23 mouse cellular contexts compared by ENCODE assay signal in genomic region chr12:117884627-117885026, GRCm38 (mm10).
DNase-seq lines count a peak whose midpoint lies in the region; ATAC-seq and TF ChIP-seq lines count a peak whose summit lies in the region.
"Had no signal": no experiment of that assay in that cellular context is flagged by ENCODE, and none has a peak within 500 bp of the region (broad histone marks: within the 10 kb centered on the region; RNA-seq: fewer than 3 reads in every experiment).

No protein-coding gene starts in this region.

- H3K36me3 ChIP-seq in heart, embryonic 11.5 days (ENCODE audit: control insufficient read depth, insufficient read depth, low read length) = no peaks in the 10 kb centered on the region
- H3K36me3 ChIP-seq in kidney, adult 2 months (ENCODE audit: control insufficient read depth, insufficient read depth, low read length) = no peaks in the 10 kb centered on the region
- peaks cover 4% of the 10 kb centered on the region for H3K36me3 ChIP-seq in kidney, embryonic 16.5 days (ENCODE audit: insufficient read depth, low read length)
- no peaks in the 10 kb centered on the region; a peak in 2 of 4 replicates for H3K36me3 ChIP-seq in MEL (ENCODE audit: control insufficient read depth in 1 of 2, insufficient read depth in 2 of 2, low read length in 2 of 2)
- H3K36me3 ChIP-seq in forebrain, embryonic 13.5 days (ENCODE audit: poor library complexity, severe bottlenecking) = 0 out of 2 replicates have a peak, but pooled peaks cover 11% of the 10 kb centered on the region

- no peak overlapping the region for H3K27ac ChIP-seq in heart, embryonic 11.5 days (ENCODE audit: low read depth, low read length)
- no peak overlapping the region for H3K27ac ChIP-seq in kidney, adult 2 months (ENCODE audit: insufficient read depth, low read depth, low read length)
- no peak overlapping the region for H3K27ac ChIP-seq in kidney, embryonic 16.5 days (ENCODE audit: low read length)
- no peak overlapping the region for H3K27ac ChIP-seq in MEL (ENCODE audit: control insufficient read depth, low read depth, low read length)
- H3K27ac ChIP-seq in forebrain, embryonic 13.5 days = no peak overlapping the region
- H3K27ac ChIP-seq: embryonic facial prominence, embryonic 10.5 days; embryonic facial prominence, embryonic 12.5 days had no signal

- no peak overlapping the region for H3K4me2 ChIP-seq in heart, embryonic 11.5 days
- no peak overlapping the region for H3K4me2 ChIP-seq in kidney, embryonic 16.5 days (replicated peaks; ENCODE audit: low read depth, low read length)
- H3K4me2 ChIP-seq in forebrain, embryonic 13.5 days = no peak overlapping the region
- H3K4me2 ChIP-seq: embryonic facial prominence, embryonic 12.5 days had no signal

- TF ChIP-seq EP300 in MEL (IDR thresholded peaks at IDR 0.05; ENCODE audit: low read depth in 1 of 2, low read length in 2 of 2) = no peak

- H3K4me3 ChIP-seq in heart, embryonic 11.5 days (ENCODE audit: low read depth, low read length) = no peak overlapping the region
- H3K4me3 ChIP-seq in kidney, adult 2 months (ENCODE audit: insufficient read depth, low read depth, low read length) = no peak overlapping the region
- H3K4me3 ChIP-seq in kidney, embryonic 16.5 days (ENCODE audit: low read length) = no peak overlapping the region
- H3K4me3 ChIP-seq in MEL (ENCODE audit: control insufficient read depth in 1 of 2, insufficient read depth in 1 of 2, low read depth in 2 of 2, low read length in 2 of 2) = no peak overlapping the region
- H3K4me3 ChIP-seq in forebrain, embryonic 13.5 days = no peak overlapping the region
- H3K4me3 ChIP-seq: embryonic facial prominence, embryonic 10.5 days; embryonic facial prominence, embryonic 12.5 days had no signal

- no peak for TF ChIP-seq CTCF in kidney, adult 2 months (conservative IDR thresholded peaks at IDR 0.05; ENCODE audit: insufficient read depth, insufficient read length, low read depth, low read length)
- no peak for TF ChIP-seq CTCF in MEL (IDR thresholded peaks at IDR 0.05 in 2 of 3, conservative IDR thresholded peaks at IDR 0.05 in 1 of 3; ENCODE audit: control insufficient read depth in 1 of 3, insufficient read depth in 1 of 3, low read depth in 2 of 3, low read length in 3 of 3, poor library complexity in 1 of 3, severe bottlenecking in 1 of 3)

- no peaks in the 10 kb centered on the region for H3K9me3 ChIP-seq in heart, embryonic 11.5 days (replicated peaks; ENCODE audit: control insufficient read depth, low read length)
- H3K9me3 ChIP-seq in kidney, embryonic 16.5 days (ENCODE audit: low read length) = no peaks in the 10 kb centered on the region
- no peaks in the 10 kb centered on the region for H3K9me3 ChIP-seq in MEL (replicated peaks; ENCODE audit: insufficient read depth, low read length)
- H3K9me3 ChIP-seq in forebrain, embryonic 13.5 days (replicated peaks) = no peaks in the 10 kb centered on the region
- H3K9me3 ChIP-seq: embryonic facial prominence, embryonic 10.5 days; embryonic facial prominence, embryonic 12.5 days had no signal

- H3K9ac ChIP-seq in heart, embryonic 11.5 days (ENCODE audit: low read depth, low read length) = no peak overlapping the region
- no peak overlapping the region for H3K9ac ChIP-seq in kidney, embryonic 16.5 days (replicated peaks; ENCODE audit: low read length)
- H3K9ac ChIP-seq in MEL (ENCODE audit: control insufficient read depth, low read depth, low read length, poor library complexity, severe bottlenecking) = no peak overlapping the region
- H3K9ac ChIP-seq in forebrain, embryonic 13.5 days = no peak overlapping the region
- H3K9ac ChIP-seq: embryonic facial prominence, embryonic 12.5 days had no signal

- no peaks in the 10 kb centered on the region for H3K27me3 ChIP-seq in heart, embryonic 11.5 days (ENCODE audit: control insufficient read depth, insufficient read depth, low read length)
- no peaks in the 10 kb centered on the region for H3K27me3 ChIP-seq in kidney, adult 2 months (replicated peaks; ENCODE audit: control insufficient read depth, insufficient read depth, low read length)
- no peaks in the 10 kb centered on the region for H3K27me3 ChIP-seq in kidney, embryonic 16.5 days (ENCODE audit: insufficient read depth, low read length)
- no peaks in the 10 kb centered on the region for H3K27me3 ChIP-seq in MEL (ENCODE audit: control insufficient read depth in 1 of 2, insufficient read depth in 2 of 2, low read length in 2 of 2)
- H3K27me3 ChIP-seq in forebrain, embryonic 13.5 days = no peaks in the 10 kb centered on the region
- H3K27me3 ChIP-seq: CH12.LX; embryonic facial prominence, embryonic 12.5 days had no signal

- no peaks in the 10 kb centered on the region for H3K79me2 ChIP-seq in MEL (ENCODE audit: control insufficient read depth, insufficient read depth, low read length, poor library complexity)

- ATAC-seq in heart, embryonic 11.5 days (replicated peaks; ENCODE audit: insufficient number of reproducible peaks, low FRiP score, low TSS enrichment) = no peak
- ATAC-seq in kidney, embryonic 16.5 days (ENCODE audit: low FRiP score, low TSS enrichment) = no peak
- no peak for ATAC-seq in forebrain, embryonic 13.5 days
- ATAC-seq: CD4-positive, CD25-positive, alpha-beta regulatory T cell, adult 4 months; forebrain, embryonic 14.5 days; forebrain, embryonic 16.5 days had no signal

- DNase-seq in heart, adult 11 months = peak; percentile 57
- DNase-seq in kidney, adult 2 months = peak; percentile 46
- DNase-seq in kidney, postnatal 10 days = no peak
- peak; percentile 20 for DNase-seq in kidney, adult 9 months
- no peak for DNase-seq in MEL (ENCODE audit: low read depth, low spot score)
- DNase-seq: adrenal gland, adult 2 months; adrenal gland, postnatal 10 days; adrenal gland, postnatal 25 days; B cell, adult 2 months; cerebellum, adult 11 months; cerebellum, adult 18-20 months; cerebellum, adult 8-10 months; cerebellum, adult 9-11 months; cerebellum, postnatal 25 days had no signal

- H3K4me1 ChIP-seq in heart, embryonic 11.5 days (ENCODE audit: control insufficient read depth, insufficient read depth, low read length) = no peaks in the 10 kb centered on the region
- H3K4me1 ChIP-seq in kidney, adult 2 months (ENCODE audit: control insufficient read depth, insufficient read depth, low read length) = no peaks in the 10 kb centered on the region
- no peaks in the 10 kb centered on the region for H3K4me1 ChIP-seq in kidney, embryonic 16.5 days (ENCODE audit: insufficient read depth, low read length)
- no peaks in the 10 kb centered on the region; a peak in 1 of 4 replicates for H3K4me1 ChIP-seq in MEL (ENCODE audit: control insufficient read depth in 1 of 2, insufficient read depth in 2 of 2, low read length in 2 of 2)
- no peaks in the 10 kb centered on the region for H3K4me1 ChIP-seq in forebrain, embryonic 13.5 days
- H3K4me1 ChIP-seq: embryonic facial prominence, embryonic 10.5 days; embryonic facial prominence, embryonic 12.5 days had no signal

- TF ChIP-seq POLR2A in kidney, adult 2 months (IDR thresholded peaks at IDR 0.05; ENCODE audit: low read depth, low read length) = no peak
- TF ChIP-seq POLR2A in MEL (IDR thresholded peaks at IDR 0.05; ENCODE audit: control insufficient read depth in 1 of 2, insufficient read depth in 1 of 2, low read depth in 1 of 2, low read length in 2 of 2, poor library complexity in 1 of 2) = no peak

- WGBS in heart, embryonic 11.5 days (ENCODE audit: insufficient replicate concordance) = 89% methylated on average over 2 of the region's 2 CpGs
- WGBS in kidney, adult 2 months = 66% methylated on average over 2 of the region's 2 CpGs
- 97% methylated on average over 2 of the region's 2 CpGs for WGBS in kidney, embryonic 16.5 days
- WGBS in forebrain, embryonic 13.5 days = 88% methylated on average over 2 of the region's 2 CpGs

- TF ChIP-seq RAD21 in MEL (IDR thresholded peaks at IDR 0.05; ENCODE audit: low read depth, low read length) = no peak

TF ChIP-seq in MEL, 35 proteins besides CTCF, POLR2A, EP300 and RAD21:
- peak; percentile 27; the same call in 1 of the 2 replicates for TF ChIP-seq ZNF384 (IDR thresholded peaks at IDR 0.05; ENCODE audit: low read depth, low read length)
- no peak for TF ChIP-seq SMC3 (IDR thresholded peaks at IDR 0.05; ENCODE audit: low read depth, low read length)
- TF ChIP-seq UBTF (IDR thresholded peaks at IDR 0.05; ENCODE audit: borderline replicate concordance, insufficient read depth, low read depth, low read length) = no peak

Comparison
In these comparisons a context has a peak if more than half of its experiments do, and no peak if none do; other contexts are left out.
1. DNase-seq: peak in heart, adult 11 months (single experiment), kidney, adult 2 months (single experiment) and kidney, adult 9 months (single experiment); none in kidney, postnatal 10 days (single experiment) and MEL (single experiment).